Mouse (Mus musculus) intestine, embryonic 15.5 days (tissue): ENCODE measurements around the gene Pitpnc1. TPM values are rescaled to one million over a fixed set of nuclear protein-coding genes. Genes with fewer than 3 reads are reported as not detected.
A peak's percentile ranks its signal among the peaks of the same experiment; 100 is the strongest.

Experiments used
- ATAC-seq: fragments of 200-750 bp; cut with Nextera tagmentation; 2 replicates; pipeline ENCODE4 v1.8.0; 2017; ENCODE audit warnings: moderate TSS enrichment, moderate library complexity
- H3K27ac ChIP-seq: fragments of 300-500 bp; sonication (generic); 2 replicates; pipeline ENCODE4 v1.5.1; 2015; ENCODE audit warnings: mild to moderate bottlenecking, inconsistent platforms
- H3K27me3 ChIP-seq: fragments of 300-500 bp; sonication (generic); replicated peaks from 2 replicates; pipeline ENCODE4 v1.6.1; 2015; ENCODE audit warnings: inconsistent platforms
- H3K36me3 ChIP-seq: fragments of 300-500 bp; sonication (generic); 2 replicates; pipeline ENCODE4 v1.6.1; 2015; ENCODE audit warnings: inconsistent platforms
- H3K4me1 ChIP-seq: fragments of 300-500 bp; sonication (generic); replicated peaks from 2 replicates; pipeline ENCODE4 v1.6.1; 2015; ENCODE audit warnings: inconsistent platforms
- H3K4me2 ChIP-seq: fragments of 300-500 bp; sonication (generic); replicated peaks from 2 replicates; pipeline ENCODE4 v1.6.1; 2015; ENCODE audit warnings: mild to moderate bottlenecking, inconsistent platforms
- H3K4me3 ChIP-seq: fragments of 300-500 bp; sonication (generic); replicated peaks from 2 replicates; pipeline ENCODE4 v1.5.1; 2015; ENCODE audit warnings: inconsistent platforms
- H3K9ac ChIP-seq: fragments of 300-500 bp; sonication (generic); 2 replicates; pipeline ENCODE4 v1.6.1; 2015; ENCODE audit warnings: inconsistent platforms
- H3K9me3 ChIP-seq: fragments of 300-500 bp; sonication (generic); 2 replicates; pipeline ENCODE4 v1.6.1; 2016; ENCODE audit warnings: inconsistent platforms
- WGBS: fragments of 180-500 bp; shearing (Covaris S2); methylation state at CpG from one replicate; pipeline ENCODE4 v1.1.7; 2015; 5-methylcytosine and 5-hydroxymethylcytosine counted together
- polyA plus RNA-seq: library from polyadenylated mRNA; unstranded; fragments of >200 nt; fragmentation: Nextera tagmentation; extraction: Ambion mirVana; gene quantifications from 2 replicates; pipeline ENCODE4 v1.2.1, GENCODE M21; 2015

The Pitpnc1 gene
- polyA plus RNA-seq, 1 experiment from 2014 or later, result 14.2 TPM

- Histone ChIP-seq H3K27me3 (no peaks in the 10 kb centered on the region), H3K9me3 (no peaks in the 10 kb centered on the region), H3K4me3 (no peak overlapping the region), H3K4me2 (no peak overlapping the region), H3K27ac (no peak overlapping the region), H3K4me1 (no peaks in the 10 kb centered on the region), H3K9ac (no peak overlapping the region), H3K36me3 (0 out of 2 replicates have a peak, but pooled peaks cover under 1% of the 10 kb centered on the region)
- no peak for ATAC-seq
- 66% methylated on average over 12 of the region's 12 CpGs for WGBS
These were observed 247.8 kb downstream of the Pitpnc1 start for GRCm38 (mm10) chr11:107222531-107223168.

- H3K4me3 ChIP-seq, result no peak overlapping the region
- H3K27me3 ChIP-seq, result no peaks in the 10 kb centered on the region
- H3K4me2 ChIP-seq, result no peak overlapping the region
- H3K9me3 ChIP-seq, result no peaks in the 10 kb centered on the region
- WGBS, result 86% methylated on average over 9 of the region's 9 CpGs
- ATAC-seq, result no peak
- no peak overlapping the region for H3K27ac ChIP-seq
- H3K4me1 ChIP-seq, result no peaks in the 10 kb centered on the region
- H3K36me3 ChIP-seq, result no peaks in the 10 kb centered on the region
- H3K9ac ChIP-seq, result no peak overlapping the region
These were observed 255.4 kb downstream of the Pitpnc1 start for GRCm38 (mm10) chr11:107215111-107215510.

GRCm38 (mm10) chr11:107213745-107214144 lies 256.8 kb downstream of the Pitpnc1 start:
- 76% methylated on average over 5 of the region's 5 CpGs for WGBS
- no peak overlapping the region for H3K4me2 ChIP-seq
- no peaks in the 10 kb centered on the region for H3K9me3 ChIP-seq
- no peaks in the 10 kb centered on the region for H3K27me3 ChIP-seq
- H3K36me3 ChIP-seq, result no peaks in the 10 kb centered on the region
- H3K4me3 ChIP-seq, result no peak overlapping the region
- H3K9ac ChIP-seq, result no peak overlapping the region
- no peak for ATAC-seq
- H3K27ac ChIP-seq, result no peak overlapping the region
- no peaks in the 10 kb centered on the region for H3K4me1 ChIP-seq

- no peak overlapping the region for H3K4me2 ChIP-seq
- no peak for ATAC-seq
- H3K4me1 ChIP-seq, result no peaks in the 10 kb centered on the region
- H3K9me3 ChIP-seq, result no peaks in the 10 kb centered on the region
- no peak overlapping the region for H3K4me3 ChIP-seq
- WGBS, result 86% methylated on average over 13 of the region's 13 CpGs
- no peaks in the 10 kb centered on the region for H3K36me3 ChIP-seq
- H3K27ac ChIP-seq, result no peak overlapping the region
- no peak overlapping the region for H3K9ac ChIP-seq
- no peaks in the 10 kb centered on the region for H3K27me3 ChIP-seq
These were observed 260.7 kb downstream of the Pitpnc1 start for GRCm38 (mm10) chr11:107209818-107210217.

- 81% methylated on average over 11 of the region's 11 CpGs for WGBS
- no peaks in the 10 kb centered on the region for H3K36me3 ChIP-seq
- H3K4me2 ChIP-seq, result no peak overlapping the region
- H3K27me3 ChIP-seq, result no peaks in the 10 kb centered on the region
- H3K4me3 ChIP-seq, result no peak overlapping the region
- no peaks in the 10 kb centered on the region for H3K4me1 ChIP-seq
- no peak overlapping the region for H3K9ac ChIP-seq
- ATAC-seq, result no peak
- H3K9me3 ChIP-seq, result no peaks in the 10 kb centered on the region
- no peak overlapping the region for H3K27ac ChIP-seq
These were observed 268.7 kb downstream of the Pitpnc1 start for GRCm38 (mm10) chr11:107201773-107202172.

GRCm38 (mm10) chr11:107199281-107199680 lies 271.2 kb downstream of the Pitpnc1 start:
- H3K27me3 ChIP-seq, result no peaks in the 10 kb centered on the region
- ATAC-seq, result no peak
- H3K4me1 ChIP-seq, result no peaks in the 10 kb centered on the region
- no peak overlapping the region for H3K27ac ChIP-seq
- 72% methylated on average over 5 of the region's 5 CpGs for WGBS
- no peak overlapping the region for H3K4me3 ChIP-seq
- no peak overlapping the region for H3K9ac ChIP-seq
- H3K36me3 ChIP-seq, result no peaks in the 10 kb centered on the region
- H3K9me3 ChIP-seq, result no peaks in the 10 kb centered on the region
- no peak overlapping the region for H3K4me2 ChIP-seq

- no peak overlapping the region for H3K9ac ChIP-seq
- no peaks in the 10 kb centered on the region for H3K27me3 ChIP-seq
- no peak overlapping the region for H3K4me3 ChIP-seq
- H3K4me1 ChIP-seq, result no peaks in the 10 kb centered on the region
- ATAC-seq, result no peak
- H3K36me3 ChIP-seq, result no peaks in the 10 kb centered on the region
- WGBS, result 52% methylated on average over 2 of the region's 2 CpGs
- no peak overlapping the region for H3K4me2 ChIP-seq
- H3K27ac ChIP-seq, result no peak overlapping the region
- no peaks in the 10 kb centered on the region for H3K9me3 ChIP-seq
These were observed 275.2 kb downstream of the Pitpnc1 start for GRCm38 (mm10) chr11:107195334-107195733.

GRCm38 (mm10) chr11:107190376-107190775 lies 280.1 kb downstream of the Pitpnc1 start:
- Histone ChIP-seq H3K36me3 (no peaks in the 10 kb centered on the region), H3K27me3 (no peaks in the 10 kb centered on the region), H3K4me1 (peaks cover 4% of the 10 kb centered on the region; the same call in 1 of the 2 replicates), H3K9ac (no peak overlapping the region), H3K4me3 (no peak overlapping the region), H3K4me2 (no peak overlapping the region), H3K27ac (no peak overlapping the region), H3K9me3 (no peaks in the 10 kb centered on the region)
- WGBS, result 68% methylated on average over 2 of the region's 2 CpGs
- no peak for ATAC-seq

- ATAC-seq, result peak; percentile 99
- Histone ChIP-seq H3K27ac (peak within 1 kb of the TSS; percentile 59), H3K4me1 (peaks cover 4% of the 10 kb centered on the region; the same call in 1 of the 2 replicates), H3K36me3 (peaks cover 4% of the 10 kb centered on the region; the same call in 1 of the 2 replicates), H3K4me3 (peak within 1 kb of the TSS; percentile 92), H3K9ac (peak within 1 kb of the TSS; percentile 76), H3K4me2 (peak within 1 kb of the TSS; percentile 70), H3K9me3 (no peaks in the 10 kb centered on the region), H3K27me3 (no peaks in the 10 kb centered on the region)
- under 1% methylated on average over 62 of the region's 62 CpGs for WGBS
These were observed 281.6 kb downstream of the Pitpnc1 start, which contains the start of gene Nol11 for GRCm38 (mm10) chr11:107188565-107189552. Gene Nol11, minus strand, starts transcription at chr11:107189381.

- H3K4me1 ChIP-seq, result peaks cover 4% of the 10 kb centered on the region; the same call in 1 of the 2 replicates
- H3K9ac ChIP-seq, result no peak overlapping the region
- no peaks in the 10 kb centered on the region for H3K27me3 ChIP-seq
- 89% methylated on average over 8 of the region's 8 CpGs for WGBS
- no peak overlapping the region for H3K27ac ChIP-seq
- no peak overlapping the region for H3K4me2 ChIP-seq
- peaks cover 26% of the 10 kb centered on the region for H3K36me3 ChIP-seq
- ATAC-seq, result no peak
- no peak overlapping the region for H3K4me3 ChIP-seq
- no peaks in the 10 kb centered on the region for H3K9me3 ChIP-seq
These were observed 286.7 kb downstream of the Pitpnc1 start for GRCm38 (mm10) chr11:107183777-107184176.

- 76% methylated on average over 4 of the region's 4 CpGs for WGBS
- Histone ChIP-seq H3K36me3 (0 out of 2 replicates have a peak, but pooled peaks cover 3% of the 10 kb centered on the region), H3K9ac (no peak overlapping the region), H3K27me3 (no peaks in the 10 kb centered on the region), H3K27ac (no peak overlapping the region), H3K9me3 (no peaks in the 10 kb centered on the region), H3K4me3 (no peak overlapping the region), H3K4me1 (no peaks in the 10 kb centered on the region), H3K4me2 (no peak overlapping the region)
- ATAC-seq, result no peak
These were observed 309.3 kb downstream of the Pitpnc1 start for GRCm38 (mm10) chr11:107161215-107161614.

GRCm38 (mm10) chr11:107159034-107159433 lies 311.5 kb downstream of the Pitpnc1 start:
- WGBS, result 48% methylated on average over 1 of the region's 1 CpGs
- no peaks in the 10 kb centered on the region for H3K9me3 ChIP-seq
- H3K4me1 ChIP-seq, result no peaks in the 10 kb centered on the region
- H3K4me3 ChIP-seq, result no peak overlapping the region
- no peak overlapping the region for H3K27ac ChIP-seq
- no peaks in the 10 kb centered on the region for H3K27me3 ChIP-seq
- no peak overlapping the region for H3K9ac ChIP-seq
- ATAC-seq, result no peak
- no peaks in the 10 kb centered on the region for H3K36me3 ChIP-seq
- H3K4me2 ChIP-seq, result no peak overlapping the region
